Mouse (Mus musculus): Measurements from ENCODE around the gene Pde8b.

- TF ChIP-seq POLR2A (IDR thresholded peaks at IDR 0.05; ENCODE audit: borderline replicate concordance, control insufficient read depth, low read depth, low read length), result no peak
- TF ChIP-seq CTCF (IDR thresholded peaks at IDR 0.05; ENCODE audit: control insufficient read depth, insufficient read depth, low read length), result no peak
Measured at GRCm38 (mm10) chr13:95281740-95282673, 31.9 kb upstream of the Pde8b start.

Data from bone marrow, adult 2 months (tissue).